Mouse (Mus musculus) CH12.LX (cell line): ENCODE data around the gene Tmem206. TPM values are rescaled to one million over a fixed set of nuclear protein-coding genes. Genes with fewer than 3 reads are reported as not detected.
A peak's percentile ranks its signal among the peaks of the same experiment; 100 is the strongest.

Experiments used
- DNase-seq: peaks from one replicate; pipeline ENCODE4 v3.0.0-alpha.2; 2013; ENCODE audit errors: extremely low read depth
- H3K27ac ChIP-seq: 2 replicates; pipeline ENCODE4 v1.5.1; 2012; ENCODE audit warnings: low read depth, mild to moderate bottlenecking, control low read depth, moderate library complexity; ENCODE audit not compliant: insufficient read depth
- H3K27me3 ChIP-seq: replicated peaks from 2 replicates; pipeline ENCODE3; 2012; ENCODE audit warnings: inconsistent platforms
- H3K36me3 ChIP-seq, 2 experiments: replicated peaks in 1 of 2; 2 replicates each; pipeline versions ENCODE3 to v1.6.1; 2012; ENCODE audit warnings: inconsistent platforms in 1 of 2, low read length in 1 of 2, mild to moderate bottlenecking in 1 of 2, mixed read lengths in 1 of 2, moderate library complexity in 1 of 2; ENCODE audit not compliant: control insufficient read depth in 1 of 2, insufficient read depth in 1 of 2
- H3K4me1 ChIP-seq, 2 experiments: 2 replicates each; pipeline ENCODE4 v1.6.1; 2012; ENCODE audit warnings: inconsistent platforms in 1 of 2, moderate library complexity in 1 of 2; ENCODE audit not compliant: insufficient read depth in 2 of 2, control insufficient read depth in 1 of 2
- H3K4me2 ChIP-seq: 2 replicates; pipeline ENCODE4 v1.6.1; 2012; ENCODE audit warnings: low read depth, mild to moderate bottlenecking, control low read depth; ENCODE audit not compliant: poor library complexity, insufficient read depth, severe bottlenecking
- H3K4me3 ChIP-seq, 3 experiments: fragments of 150-350 bp in 1 of 3; sonication (generic) in 1 of 3; replicated peaks in 1 of 3; 2 replicates each; pipeline versions ENCODE3 to v1.5.1; 2011 to 2012; ENCODE audit warnings: low read depth in 2 of 3, low read length in 2 of 3, mild to moderate bottlenecking in 2 of 3, moderate library complexity in 2 of 3, control low read depth in 1 of 3, improper control_type of control experiment in 1 of 3, inconsistent platforms in 1 of 3, mixed read lengths in 1 of 3; ENCODE audit not compliant: poor library complexity in 1 of 3
- H3K79me2 ChIP-seq: replicated peaks from 2 replicates; pipeline ENCODE4 v1.6.1; 2012; ENCODE audit warnings: mild to moderate bottlenecking, moderate library complexity; ENCODE audit not compliant: control insufficient read depth, poor library complexity, insufficient read depth, severe bottlenecking; ENCODE audit errors: extremely low read depth
- H3K9ac ChIP-seq: 2 replicates; pipeline ENCODE4 v1.6.1; 2012; ENCODE audit warnings: low read depth, mild to moderate bottlenecking, control low read depth, moderate library complexity; ENCODE audit not compliant: insufficient read depth
- H3K9me3 ChIP-seq: replicated peaks from 2 replicates; pipeline ENCODE3; 2012; ENCODE audit warnings: low read length, inconsistent platforms, mixed read lengths
- BHLHE40 ChIP-seq: IDR thresholded peaks from 2 replicates; pipeline ENCODE4 v1.6.1; 2011; ENCODE audit warnings: mild to moderate bottlenecking, low read depth, low read length, improper control_type of control experiment
- ELF1 ChIP-seq: IDR thresholded peaks from 2 replicates; pipeline ENCODE4 v1.6.1; 2014; ENCODE audit warnings: low read depth, mild to moderate bottlenecking, inconsistent platforms, low read length, improper control_type of control experiment
- EP300 ChIP-seq: IDR thresholded peaks from 2 replicates; pipeline ENCODE4 v1.6.1; 2011; ENCODE audit warnings: low read length, improper control_type of control experiment
- ETS1 ChIP-seq: conservative IDR thresholded peaks from 2 replicates; pipeline ENCODE4 v1.6.1; 2012; ENCODE audit warnings: low read depth, mild to moderate bottlenecking, inconsistent platforms, low read length, improper control_type of control experiment, moderate library complexity
- JUN ChIP-seq: IDR thresholded peaks from 2 replicates; pipeline ENCODE4 v1.6.1; 2011; ENCODE audit warnings: low read depth, mild to moderate bottlenecking, low read length, improper control_type of control experiment, moderate library complexity; ENCODE audit not compliant: insufficient read depth
- JUND ChIP-seq: conservative IDR thresholded peaks from 2 replicates; pipeline ENCODE4 v1.6.1; 2011; ENCODE audit warnings: low read depth, low read length, improper control_type of control experiment
- KAT2A ChIP-seq: IDR thresholded peaks from 2 replicates; pipeline ENCODE4 v1.6.1; 2012; ENCODE audit warnings: low read length, improper control_type of control experiment, inconsistent platforms; ENCODE audit not compliant: insufficient replicate concordance
- MAFK ChIP-seq: IDR thresholded peaks from 2 replicates; pipeline ENCODE4 v1.6.1; 2011; ENCODE audit warnings: low read length, improper control_type of control experiment; ENCODE audit not compliant: insufficient replicate concordance
- MAX ChIP-seq: IDR thresholded peaks from 2 replicates; pipeline ENCODE4 v1.6.1; 2011; ENCODE audit warnings: low read length, improper control_type of control experiment
- MEF2A ChIP-seq: IDR thresholded peaks from 2 replicates; pipeline ENCODE4 v1.6.1; 2014; ENCODE audit warnings: low read depth, mild to moderate bottlenecking, inconsistent platforms, low read length, improper control_type of control experiment, borderline replicate concordance
- NELFE ChIP-seq: IDR thresholded peaks from 2 replicates; pipeline ENCODE4 v1.6.1; 2011; ENCODE audit warnings: low read depth, low read length, improper control_type of control experiment
- NRF1 ChIP-seq: IDR thresholded peaks from 2 replicates; pipeline ENCODE4 v1.6.1; 2014; ENCODE audit warnings: low read depth, mild to moderate bottlenecking, inconsistent platforms, low read length, improper control_type of control experiment, moderate library complexity
- PAX5 ChIP-seq: IDR thresholded peaks from 2 replicates; pipeline ENCODE4 v1.6.1; 2012; ENCODE audit warnings: low read length, inconsistent platforms, mixed read lengths
- POLR2A ChIP-seq: IDR thresholded peaks from 2 replicates; pipeline ENCODE4 v1.6.1; 2011; ENCODE audit warnings: low read depth, mild to moderate bottlenecking, improper control_type of control experiment, low read length
- POLR2AphosphoS2 ChIP-seq: IDR thresholded peaks from 2 replicates; pipeline ENCODE4 v1.6.1; 2011; ENCODE audit warnings: low read depth, low read length, improper control_type of control experiment
- RCOR1 ChIP-seq: conservative IDR thresholded peaks from 2 replicates; pipeline ENCODE4 v1.6.1; 2012; ENCODE audit warnings: low read depth, mild to moderate bottlenecking, inconsistent platforms, low read length, improper control_type of control experiment
- SMC3 ChIP-seq: IDR thresholded peaks from 2 replicates; pipeline ENCODE4 v1.6.1; 2011; ENCODE audit warnings: low read depth, low read length, improper control_type of control experiment
- TBP ChIP-seq: conservative IDR thresholded peaks from 2 replicates; pipeline ENCODE4 v1.6.1; 2011; ENCODE audit warnings: low read depth, low read length, improper control_type of control experiment
- UBTF ChIP-seq: IDR thresholded peaks from 2 replicates; pipeline ENCODE4 v1.6.1; 2012; ENCODE audit warnings: low read depth, mild to moderate bottlenecking, inconsistent platforms, low read length, improper control_type of control experiment, moderate library complexity
- USF1 ChIP-seq: IDR thresholded peaks from 2 replicates; pipeline ENCODE4 v1.6.1; 2014; ENCODE audit warnings: low read depth, mild to moderate bottlenecking, inconsistent platforms, low read length, improper control_type of control experiment
- ZC3H11A ChIP-seq: IDR thresholded peaks from 2 replicates; pipeline ENCODE4 v1.6.1; 2012; ENCODE audit warnings: low read depth, mild to moderate bottlenecking, inconsistent platforms, low read length, improper control_type of control experiment
- ZKSCAN1 ChIP-seq: IDR thresholded peaks from 2 replicates; pipeline ENCODE4 v1.6.1; 2012; ENCODE audit warnings: low read depth, inconsistent platforms, low read length, improper control_type of control experiment, borderline replicate concordance
- ZMIZ1 ChIP-seq: IDR thresholded peaks from 2 replicates; pipeline ENCODE4 v1.6.1; 2012; ENCODE audit warnings: low read depth, mild to moderate bottlenecking, inconsistent platforms, low read length, improper control_type of control experiment
- dilution Hi-C: fragments of 300-500 bp; cut with MboI; formaldehyde crosslinking; loops from 2 replicates; pipeline ENCODE4 v1.14.3; 2020; ENCODE audit warnings: low sequenced_read_pairs; ENCODE audit not compliant: extremely low pct_unique_long_range_greater_than_20kb, extremely low pct_ligation_motif_present
- in situ Hi-C: fragments of 300-500 bp; cut with MboI; formaldehyde crosslinking; loops from 3 replicates; pipeline ENCODE4 v1.14.3; 2019; ENCODE audit warnings: low sequenced_read_pairs, low pct_ligation_motif_present, low pct_unique_long_range_greater_than_20kb, mixed read lengths
- polyA plus RNA-seq: library from polyadenylated mRNA; unstranded; fragments of >175 nt; gene quantifications from 2 replicates; pipeline ENCODE4 v1.2.1, GENCODE M21; 2012; ENCODE audit warnings: low read depth; ENCODE audit not compliant: insufficient read length
- total RNA-seq, 2 experiments: library from RNA; depleted of rRNA; stranded (reverse); fragments of 300-350 nt in 1 of 2; fragments of >200 nt in 1 of 2; gene quantifications; 2 replicates each; pipeline ENCODE4 v1.2.3; 2012 to 2014

Tmem206 gene
- total and polyA plus RNA-seq, 3 experiments, result 13.1 to 16.4 (median 15.4) TPM

DNA sequence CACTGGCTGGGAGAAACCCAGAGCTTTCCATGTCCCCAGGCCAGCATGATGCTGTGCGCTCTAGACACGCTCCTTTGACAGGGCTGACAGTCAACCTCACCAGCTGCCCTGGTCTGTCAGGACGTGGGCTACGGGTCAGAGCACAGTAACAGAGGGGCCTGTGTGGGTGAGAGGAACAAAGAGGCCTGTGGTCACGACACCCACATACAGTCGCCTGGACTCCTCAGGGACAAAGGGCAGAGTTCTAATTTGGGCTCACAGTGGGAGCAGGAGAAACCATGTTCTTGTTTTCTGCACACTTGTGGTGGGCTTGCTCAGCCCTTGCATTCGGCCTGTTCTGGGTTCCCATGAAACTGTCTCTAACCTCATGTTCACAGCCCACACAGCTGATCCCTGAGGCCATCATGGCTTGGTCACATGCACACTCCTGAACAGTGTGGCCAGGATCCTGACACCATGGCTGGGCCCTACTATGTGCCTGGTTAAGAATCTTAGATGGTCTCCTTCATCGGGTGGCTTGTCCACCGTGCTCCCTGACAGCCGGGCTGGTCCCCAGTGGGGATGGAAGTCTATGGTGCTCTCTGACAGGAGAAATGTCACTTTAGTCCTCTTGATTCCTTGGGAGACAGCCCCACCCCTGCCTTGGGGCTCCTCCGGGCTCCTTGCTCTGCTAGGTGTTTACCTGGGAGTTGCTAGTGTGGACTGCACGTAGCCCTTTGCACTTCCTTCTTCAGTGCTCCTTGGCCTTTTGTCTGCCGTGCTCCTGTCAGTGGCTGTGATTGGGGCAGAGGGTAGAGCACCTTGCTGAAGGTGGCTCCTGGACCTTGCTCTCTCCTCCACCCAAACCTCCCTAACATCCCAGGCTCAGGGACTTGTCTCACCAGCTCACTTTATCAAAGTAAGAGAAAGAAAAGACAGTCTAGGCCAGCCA lies 42.3 kb upstream of the Tmem206 start:
- in situ Hi-C loops, result loop anchor here (5.0 to 10.0 kb wide), 3 partner anchors 101 to 329 kb away; no protein-coding TSS in a partner anchor
- Histone ChIP-seq H3K9ac (no peak overlapping the region), H3K4me2 (no peak overlapping the region), H3K79me2 (no peaks in the 10 kb centered on the region), H3K36me3 (no peaks in the 10 kb centered on the region)
- no peak for DNase-seq
- TF ChIP-seq KAT2A, result no peak
- TF ChIP-seq ZMIZ1, result no peak
- TF ChIP-seq UBTF, result no peak
- no peak for TF ChIP-seq ELF1
- TF ChIP-seq ZKSCAN1, result no peak
- 0 out of 2 replicates have a peak, but pooled peaks have one; percentile 44 for TF ChIP-seq MEF2A
- peak; percentile 29 for TF ChIP-seq ETS1
- no peak for TF ChIP-seq TBP
- TF ChIP-seq MAFK, result no peak
- no peak for TF ChIP-seq EP300
- TF ChIP-seq JUN, result no peak
- TF ChIP-seq USF1, result no peak
- TF ChIP-seq NRF1, result no peak
- no peak for TF ChIP-seq POLR2AphosphoS2
- peak; percentile 66 for TF ChIP-seq BHLHE40
- TF ChIP-seq POLR2A, result no peak
- TF ChIP-seq JUND, result no peak
- TF ChIP-seq, all 38 proteins: peak for 3
- H3K9me3 ChIP-seq, result peaks cover 4% of the 10 kb centered on the region
- peaks cover 29 to 67% of the 10 kb centered on the region in 2 experiments for H3K4me1 ChIP-seq
- dilution Hi-C loops, result no loop called here
- H3K27ac ChIP-seq, result no peak overlapping the region
- no peaks in the 10 kb centered on the region for H3K27me3 ChIP-seq
- no peak overlapping the region for H3K4me3 ChIP-seq

GRCm38 (mm10) chr1:191284502-191284901 lies 41.2 kb upstream of the Tmem206 start:
- DNase-seq, result no peak
- no peak overlapping the region for H3K4me3 ChIP-seq
- no peak overlapping the region for H3K9ac ChIP-seq
- H3K4me1 ChIP-seq, result peaks cover 20 to 67% of the 10 kb centered on the region in 2 experiments
- dilution Hi-C loops (no loop called here), in situ Hi-C loops (loop anchor here (5.0 to 10.0 kb wide), 3 partner anchors 102 to 330 kb away; no protein-coding TSS in a partner anchor)
- no peak overlapping the region for H3K4me2 ChIP-seq
- no peaks in the 10 kb centered on the region for H3K27me3 ChIP-seq
- H3K79me2 ChIP-seq, result no peaks in the 10 kb centered on the region
- TF ChIP-seq NRF1 (no peak), MAX (no peak), ETS1 (no peak), MAFK (no peak), MEF2A (no peak), NELFE (no peak), RCOR1 (no peak), ZC3H11A (no peak), SMC3 (no peak), PAX5 (no peak), KAT2A (no peak), EP300 (no peak)
- peaks cover 4% of the 10 kb centered on the region for H3K9me3 ChIP-seq
- H3K27ac ChIP-seq, result no peak overlapping the region
- no peaks in the 10 kb centered on the region for H3K36me3 ChIP-seq
